Comparison of ENCODE assay signal across 8 mouse cellular contexts in genomic region chr19:3451170-3451569, GRCm38 (mm10). TPM values are rescaled to one million over a fixed set of nuclear protein-coding genes. Genes with fewer than 3 reads are reported as not detected.
DNase-seq lines count a peak whose midpoint lies in the region; ATAC-seq and TF ChIP-seq lines count a peak whose summit lies in the region.

No protein-coding gene starts in this region.

- no peak overlapping the region for H3K4me2 ChIP-seq in hindbrain, embryonic 13.5 days

- H3K79me2 ChIP-seq in MEL (ENCODE audit: control insufficient read depth, insufficient read depth, low read length, poor library complexity): no peaks in the 10 kb centered on the region

- no peak overlapping the region for H3K4me3 ChIP-seq in MEL (ENCODE audit: control insufficient read depth in 1 of 2, insufficient read depth in 1 of 2, low read depth in 2 of 2, low read length in 2 of 2)
- H3K4me3 ChIP-seq in hindbrain, embryonic 13.5 days: no peak overlapping the region

- peak; percentile 48; the same call in 1 of the 2 replicates for ATAC-seq in erythroid progenitor cell, adult 5-6 weeks (replicated peaks; ENCODE audit: low FRiP score, poor library complexity, severe bottlenecking)
- ATAC-seq in hindbrain, embryonic 13.5 days (ENCODE audit: low FRiP score): peak; percentile 83

- DNase-seq in MEL (ENCODE audit: low read depth, low spot score): peak; percentile 79
- DNase-seq in brain, embryonic 18.5 days (ENCODE audit: low read depth, low spot score): peak; percentile 67
- DNase-seq in layer of hippocampus, adult 9-11 months: peak; percentile 72
- DNase-seq in lung, postnatal 10 days: peak; percentile 82
- peak; percentile 69 for DNase-seq in retina, postnatal 7 days (ENCODE audit: low read depth, low spot score)
- peak; percentile 32 to 49 for DNase-seq in urinary bladder, postnatal 36 days (ENCODE audit: low spot score in 2 of 2)

- H3K36me3 ChIP-seq in MEL (ENCODE audit: control insufficient read depth in 1 of 2, insufficient read depth in 2 of 2, low read length in 2 of 2): no peaks in the 10 kb centered on the region
- peaks cover 34% of the 10 kb centered on the region for H3K36me3 ChIP-seq in hindbrain, embryonic 13.5 days

- no peaks in the 10 kb centered on the region for H3K4me1 ChIP-seq in MEL (ENCODE audit: control insufficient read depth in 1 of 2, insufficient read depth in 2 of 2, low read length in 2 of 2)
- peaks cover 5% of the 10 kb centered on the region; the same call in 1 of the 2 replicates for H3K4me1 ChIP-seq in hindbrain, embryonic 13.5 days (replicated peaks)

- TF ChIP-seq EP300 in MEL (IDR thresholded peaks at IDR 0.05; ENCODE audit: low read depth in 1 of 2, low read length in 2 of 2): no peak

- 25% methylated on average over 6 of the region's 6 CpGs for WGBS in hindbrain, embryonic 13.5 days

- H3K27ac ChIP-seq in MEL (ENCODE audit: control insufficient read depth, low read depth, low read length): no peak overlapping the region
- H3K27ac ChIP-seq in hindbrain, embryonic 13.5 days: no peak overlapping the region

- no peak for TF ChIP-seq POLR2A in MEL (IDR thresholded peaks at IDR 0.05; ENCODE audit: control insufficient read depth in 1 of 2, insufficient read depth in 1 of 2, low read depth in 1 of 2, low read length in 2 of 2, poor library complexity in 1 of 2)

- no peaks in the 10 kb centered on the region for H3K27me3 ChIP-seq in MEL (ENCODE audit: control insufficient read depth in 1 of 2, insufficient read depth in 2 of 2, low read length in 2 of 2)
- H3K27me3 ChIP-seq in hindbrain, embryonic 13.5 days: no peaks in the 10 kb centered on the region

- no peaks in the 10 kb centered on the region for H3K9me3 ChIP-seq in MEL (replicated peaks; ENCODE audit: insufficient read depth, low read length)
- no peaks in the 10 kb centered on the region for H3K9me3 ChIP-seq in hindbrain, embryonic 13.5 days

- no peak overlapping the region for H3K9ac ChIP-seq in MEL (ENCODE audit: control insufficient read depth, low read depth, low read length, poor library complexity, severe bottlenecking)
- no peak overlapping the region for H3K9ac ChIP-seq in hindbrain, embryonic 13.5 days

- peak; percentile 93 for TF ChIP-seq RAD21 in MEL (IDR thresholded peaks at IDR 0.05; ENCODE audit: low read depth, low read length)

- TF ChIP-seq CTCF in MEL (IDR thresholded peaks at IDR 0.05 in 2 of 3, conservative IDR thresholded peaks at IDR 0.05 in 1 of 3; ENCODE audit: control insufficient read depth in 1 of 3, insufficient read depth in 1 of 3, low read depth in 2 of 3, low read length in 3 of 3, poor library complexity in 1 of 3, severe bottlenecking in 1 of 3): peak; percentile 79 to 93 (median 91)

TF ChIP-seq in MEL, 35 proteins besides CTCF, POLR2A, EP300 and RAD21:
- no peak for TF ChIP-seq USF2 (IDR thresholded peaks at IDR 0.05; ENCODE audit: borderline replicate concordance in 1 of 2, insufficient read depth in 1 of 2, low read depth in 1 of 2, low read length in 2 of 2)
- no peak for TF ChIP-seq MAZ (IDR thresholded peaks at IDR 0.05; ENCODE audit: low read depth, low read length)
- no peak for TF ChIP-seq GABPA (IDR thresholded peaks at IDR 0.05; ENCODE audit: low read depth, low read length)
- no peak for TF ChIP-seq ZKSCAN1 (IDR thresholded peaks at IDR 0.05; ENCODE audit: low read depth, low read length)
- no peak for TF ChIP-seq RCOR1 (IDR thresholded peaks at IDR 0.05; ENCODE audit: low read depth, low read length)
- no peak for TF ChIP-seq ZNF384 (IDR thresholded peaks at IDR 0.05; ENCODE audit: low read depth, low read length)
- TF ChIP-seq ELF1 (IDR thresholded peaks at IDR 0.05; ENCODE audit: low read depth, low read length): no peak
- TF ChIP-seq NRF1 (IDR thresholded peaks at IDR 0.05; ENCODE audit: insufficient read depth, low read depth, low read length, poor library complexity, severe bottlenecking): no peak
- peak; percentile 89 for TF ChIP-seq SMC3 (IDR thresholded peaks at IDR 0.05; ENCODE audit: low read depth, low read length)
- no peak for TF ChIP-seq GATA1 (IDR thresholded peaks at IDR 0.05; ENCODE audit: low read depth, low read length)
- TF ChIP-seq MEF2A (IDR thresholded peaks at IDR 0.05; ENCODE audit: extremely low read depth, insufficient replicate concordance, low read depth, low read length, poor library complexity, severe bottlenecking): no peak
- no peak for TF ChIP-seq USF1 (IDR thresholded peaks at IDR 0.05; ENCODE audit: low read depth, low read length)
- TF ChIP-seq BHLHE40 (IDR thresholded peaks at IDR 0.05; ENCODE audit: borderline replicate concordance, low read depth, low read length): no peak
- TF ChIP-seq TAL1 (IDR thresholded peaks at IDR 0.05; ENCODE audit: low read length): no peak
- TF ChIP-seq CHD1 (IDR thresholded peaks at IDR 0.05; ENCODE audit: low read depth, low read length): no peak
- TF ChIP-seq MYC (IDR thresholded peaks at IDR 0.05; ENCODE audit: low read depth, low read length): no peak
- peak; percentile 80 for TF ChIP-seq ZC3H11A (IDR thresholded peaks at IDR 0.05; ENCODE audit: low read depth, low read length)
- no peak for TF ChIP-seq POLR2AphosphoS5 (IDR thresholded peaks at IDR 0.05; ENCODE audit: borderline replicate concordance, low read depth, low read length)
TF ChIP-seq in MEL: peak in this region for 2.

RNA-seq across cellular contexts. Expression of gene Gal, which starts 36.8 kb away (rescaled TPM):
- total RNA-seq in MEL (2012; rRNA removed): not detected in 2 replicates
- polyA plus RNA-seq in MEL (2012; ENCODE audit: insufficient read depth in 1 of 2, insufficient read length in 2 of 2, low read depth in 1 of 2, low replicate concordance in 2 of 2, missing spikeins in 1 of 2): not detected
- total RNA-seq in erythroid progenitor cell, adult 5-6 weeks (2015; ENCODE audit: low replicate concordance): not detected in 2 replicates
- not detected in 2 replicates for total RNA-seq in erythroid progenitor cell, adult 5-6 weeks (2017; ENCODE audit: low replicate concordance)
- polyA plus RNA-seq in hindbrain, embryonic 13.5 days (2015; fragmentation: Nextera tagmentation; extraction: Ambion mirVana): 23.3 and 33.2 TPM in 2 replicates
